Mouse (Mus musculus): ENCODE measurements around the gene Igfbp7.

GRCm38 (mm10) chr5:77404941-77405340, 2.9 kb downstream of the Igfbp7 start:
- TF ChIP-seq E2F4 (IDR thresholded peaks at IDR 0.05; ENCODE audit: borderline replicate concordance, low read depth, low read length) (no peak), CTCF (IDR thresholded peaks at IDR 0.05 in 2 of 3, conservative IDR thresholded peaks at IDR 0.05 in 1 of 3; ENCODE audit: control insufficient read depth in 1 of 3, insufficient read depth in 1 of 3, low read depth in 2 of 3, low read length in 3 of 3, poor library complexity in 1 of 3, severe bottlenecking in 1 of 3) (no peak)

Data from MEL (cell line).